Mouse (Mus musculus) intestine, embryonic 16.5 days (tissue): ENCODE measurements around the gene Usp15. TPM values are rescaled to one million over a fixed set of nuclear protein-coding genes. Genes with fewer than 3 reads are reported as not detected.

Experiments
- ATAC-seq: fragments of 200-750 bp; cut with Nextera tagmentation; 2 replicates; pipeline ENCODE4 v1.8.0; 2017; ENCODE audit warnings: moderate TSS enrichment, moderate library complexity
- H3K27ac ChIP-seq: fragments of 300-500 bp; sonication (generic); 2 replicates; pipeline ENCODE4 v1.5.1; 2014; ENCODE audit warnings: mild to moderate bottlenecking, low read length
- H3K27me3 ChIP-seq: fragments of 300-500 bp; sonication (generic); replicated peaks from 2 replicates; pipeline ENCODE4 v1.6.1; 2014; ENCODE audit warnings: low read length, control low read depth, mixed read lengths; ENCODE audit not compliant: control insufficient read depth, insufficient read depth
- H3K36me3 ChIP-seq: fragments of 300-500 bp; sonication (generic); 2 replicates; pipeline ENCODE4 v1.6.1; 2014; ENCODE audit warnings: low read length, control low read depth; ENCODE audit not compliant: control insufficient read depth, insufficient read depth
- H3K4me1 ChIP-seq: fragments of 300-500 bp; sonication (generic); 2 replicates; pipeline ENCODE4 v1.6.1; 2014; ENCODE audit warnings: low read length, control low read depth, mixed read lengths; ENCODE audit not compliant: control insufficient read depth, insufficient read depth
- H3K4me2 ChIP-seq: fragments of 300-500 bp; sonication (generic); 2 replicates; pipeline ENCODE4 v1.6.1; 2014; ENCODE audit warnings: low read depth, low read length, control low read depth
- H3K4me3 ChIP-seq: fragments of 300-500 bp; sonication (generic); 2 replicates; pipeline ENCODE4 v1.5.1; 2014; ENCODE audit warnings: mild to moderate bottlenecking, low read length
- H3K9ac ChIP-seq: fragments of 300-500 bp; sonication (generic); 2 replicates; pipeline ENCODE4 v1.6.1; 2014; ENCODE audit warnings: low read depth, low read length
- H3K9me3 ChIP-seq: fragments of 300-500 bp; sonication (generic); 2 replicates; pipeline ENCODE4 v1.6.1; 2016; ENCODE audit warnings: low read length, control low read depth; ENCODE audit not compliant: control insufficient read depth
- WGBS: fragments of 180-500 bp; shearing (Covaris S2); extraction: QIAGEN DNeasy Blood & Tissue Kit; methylation state at CpG from one replicate; pipeline ENCODE4 v1.1.7; 2014; 5-methylcytosine and 5-hydroxymethylcytosine counted together
- polyA plus RNA-seq: library from polyadenylated mRNA; unstranded; fragments of >200 nt; fragmentation: Nextera tagmentation; extraction: Ambion mirVana; gene quantifications from 2 replicates; pipeline ENCODE4 v1.2.1, GENCODE M21; 2015

Gene Usp15
- polyA plus RNA-seq, 1 experiment from 2014 or later, result 65.9 TPM

DNA sequence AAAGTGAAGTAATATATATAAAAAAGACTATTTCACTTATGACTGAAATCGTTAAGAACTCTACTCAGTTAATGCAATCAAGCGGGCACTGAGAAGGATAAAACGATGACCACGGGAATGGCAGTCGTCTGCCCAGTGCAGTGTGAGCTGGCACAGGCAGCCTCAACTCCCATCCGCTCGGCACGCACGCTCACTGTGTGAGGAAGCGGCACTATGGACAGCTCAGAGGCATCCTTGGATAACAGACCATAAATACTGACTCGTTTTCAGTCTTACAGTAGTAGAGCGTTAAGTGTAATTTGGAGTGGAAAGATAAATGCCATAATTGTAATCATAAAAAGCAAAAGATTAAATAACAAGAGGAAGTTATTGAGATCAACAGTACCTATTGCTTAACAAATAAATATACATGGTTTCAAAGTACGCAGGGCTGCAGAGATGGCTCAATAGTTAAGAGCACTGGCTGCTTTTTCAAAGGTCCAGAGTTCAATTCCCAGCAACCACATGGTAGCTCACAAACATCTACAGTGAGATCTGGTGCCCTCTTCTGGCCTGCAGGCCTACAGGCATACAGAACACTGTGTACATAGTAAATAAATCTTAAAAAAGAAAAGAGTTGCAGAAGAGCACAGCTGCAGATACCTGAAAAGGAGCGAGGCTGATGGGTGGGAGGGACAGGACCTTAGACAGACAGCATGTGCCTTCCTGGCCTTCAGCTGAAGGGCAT is 76.0 kb downstream of the Usp15 start:
- Histone ChIP-seq H3K4me1 (no peaks in the 10 kb centered on the region), H3K4me2 (no peak overlapping the region), H3K9ac (no peak overlapping the region), H3K27me3 (no peaks in the 10 kb centered on the region), H3K36me3 (peaks cover 3% of the 10 kb centered on the region; the same call in 1 of the 2 replicates), H3K27ac (no peak overlapping the region), H3K4me3 (no peak overlapping the region), H3K9me3 (no peaks in the 10 kb centered on the region)
- peak; percentile 92 for ATAC-seq
- 85% methylated on average over 14 of the region's 14 CpGs for WGBS

GRCm38 (mm10) chr10:123116861-123117260 is 79.9 kb downstream of the Usp15 start:
- Histone ChIP-seq H3K9me3 (no peaks in the 10 kb centered on the region), H3K27ac (no peak overlapping the region), H3K4me3 (no peak overlapping the region), H3K36me3 (0 out of 2 replicates have a peak, but pooled peaks cover 3% of the 10 kb centered on the region), H3K27me3 (no peaks in the 10 kb centered on the region), H3K9ac (no peak overlapping the region), H3K4me1 (no peaks in the 10 kb centered on the region), H3K4me2 (no peak overlapping the region)
- 79% methylated on average over 14 of the region's 14 CpGs for WGBS
- ATAC-seq, result no peak

DNA sequence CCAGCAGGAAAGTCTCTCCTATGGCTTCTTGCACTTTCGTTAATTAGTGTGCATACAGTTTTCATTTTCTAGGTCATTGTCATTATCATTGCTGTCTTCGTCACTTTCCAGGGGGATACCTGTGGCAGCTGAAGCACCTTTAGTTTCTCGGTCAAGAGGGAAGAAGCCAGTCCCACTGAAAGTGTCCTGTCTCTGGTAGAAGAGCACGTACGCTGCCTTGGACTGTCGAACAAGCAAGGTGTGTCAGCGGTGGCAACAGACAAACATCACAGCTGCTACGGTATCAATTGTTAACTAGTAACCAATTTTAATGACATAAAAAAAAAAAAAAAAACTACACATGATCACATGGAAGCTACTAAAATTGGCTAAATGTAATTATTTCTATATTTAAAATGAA is 83.3 kb downstream of the Usp15 start:
- ATAC-seq, result no peak
- no peak overlapping the region for H3K4me3 ChIP-seq
- no peak overlapping the region for H3K9ac ChIP-seq
- no peak overlapping the region for H3K27ac ChIP-seq
- no peaks in the 10 kb centered on the region for H3K9me3 ChIP-seq
- no peaks in the 10 kb centered on the region for H3K4me1 ChIP-seq
- no peaks in the 10 kb centered on the region for H3K27me3 ChIP-seq
- WGBS, result 86% methylated on average over 8 of the region's 8 CpGs
- no peak overlapping the region for H3K4me2 ChIP-seq
- H3K36me3 ChIP-seq, result 0 out of 2 replicates have a peak, but pooled peaks cover 3% of the 10 kb centered on the region

- no peaks in the 10 kb centered on the region for H3K27me3 ChIP-seq
- H3K36me3 ChIP-seq, result 0 out of 2 replicates have a peak, but pooled peaks cover 3% of the 10 kb centered on the region
- no peaks in the 10 kb centered on the region for H3K9me3 ChIP-seq
- WGBS, result 88% methylated on average over 9 of the region's 9 CpGs
- no peak overlapping the region for H3K9ac ChIP-seq
- no peaks in the 10 kb centered on the region for H3K4me1 ChIP-seq
- no peak overlapping the region for H3K4me2 ChIP-seq
- H3K27ac ChIP-seq, result no peak overlapping the region
- no peak for ATAC-seq
- H3K4me3 ChIP-seq, result no peak overlapping the region
Observed at GRCm38 (mm10) chr10:123112787-123113168, 84.0 kb downstream of the Usp15 start.

DNA sequence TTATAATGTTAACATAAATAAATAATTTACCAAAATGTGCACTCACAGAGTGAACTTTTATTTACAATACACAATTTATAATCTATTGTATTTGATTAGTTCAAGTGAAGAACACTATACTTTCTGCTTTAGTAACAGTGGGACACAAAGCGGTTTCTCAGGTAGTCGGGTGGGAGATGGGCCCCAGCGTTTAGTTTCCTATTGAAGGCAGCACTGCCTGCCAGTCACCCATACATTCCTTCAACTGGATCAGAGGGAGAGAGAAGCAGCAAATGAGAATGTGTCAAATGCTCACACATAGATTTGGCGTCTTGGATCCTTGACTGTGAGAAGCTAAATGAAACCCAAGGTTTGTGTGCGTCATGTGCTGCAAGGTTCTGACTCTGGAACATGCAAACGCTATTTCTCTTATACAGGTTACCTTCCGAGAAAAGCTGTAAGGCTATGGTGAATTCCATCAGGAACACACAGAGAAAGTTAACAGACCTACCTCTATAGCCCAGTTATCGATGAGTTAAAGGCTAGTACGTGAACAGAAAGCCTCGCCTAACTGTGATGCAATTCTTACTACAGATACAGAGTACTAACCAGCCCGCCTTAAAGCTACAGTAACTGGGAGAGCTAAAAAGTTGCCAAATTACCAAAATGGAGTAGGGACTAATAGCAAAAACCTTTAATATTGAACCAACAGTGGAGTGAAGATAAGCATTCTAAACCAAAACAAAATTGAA is 84.6 kb downstream of the Usp15 start:
- ATAC-seq, result no peak
- H3K4me3 ChIP-seq, result no peak overlapping the region
- WGBS, result 83% methylated on average over 11 of the region's 11 CpGs
- 0 out of 2 replicates have a peak, but pooled peaks cover 3% of the 10 kb centered on the region for H3K36me3 ChIP-seq
- H3K9me3 ChIP-seq, result no peaks in the 10 kb centered on the region
- no peaks in the 10 kb centered on the region for H3K4me1 ChIP-seq
- H3K27ac ChIP-seq, result no peak overlapping the region
- H3K27me3 ChIP-seq, result no peaks in the 10 kb centered on the region
- H3K9ac ChIP-seq, result no peak overlapping the region
- H3K4me2 ChIP-seq, result no peak overlapping the region

DNA sequence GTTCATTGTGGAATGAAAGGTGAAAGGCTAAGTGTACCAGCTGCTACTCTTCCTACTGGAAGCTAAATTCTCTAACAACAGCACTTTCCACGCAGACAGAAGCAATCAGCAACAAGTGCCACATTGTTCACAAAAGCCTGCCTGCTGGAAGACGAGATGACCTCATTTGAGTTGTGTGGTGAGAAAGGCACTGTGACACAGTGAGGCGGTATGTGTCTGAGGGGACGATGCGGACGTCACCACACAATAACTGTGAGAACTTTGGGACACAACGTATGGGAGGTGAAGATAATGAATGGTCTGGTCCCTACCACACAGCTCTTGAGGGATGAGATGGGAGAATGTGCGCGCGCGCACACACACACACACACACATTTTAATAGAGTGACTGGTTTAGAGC is 86.2 kb downstream of the Usp15 start:
- no peaks in the 10 kb centered on the region for H3K27me3 ChIP-seq
- no peak overlapping the region for H3K27ac ChIP-seq
- no peaks in the 10 kb centered on the region for H3K4me1 ChIP-seq
- WGBS, result 83% methylated on average over 11 of the region's 11 CpGs
- H3K4me2 ChIP-seq, result no peak overlapping the region
- H3K9me3 ChIP-seq, result no peaks in the 10 kb centered on the region
- H3K36me3 ChIP-seq, result 0 out of 2 replicates have a peak, but pooled peaks cover 3% of the 10 kb centered on the region
- no peak overlapping the region for H3K9ac ChIP-seq
- peak; percentile 36 for ATAC-seq
- no peak overlapping the region for H3K4me3 ChIP-seq

- H3K9ac ChIP-seq, result no peak overlapping the region
- no peak for ATAC-seq
- 67% methylated on average over 1 of the region's 1 CpGs for WGBS
Observed at GRCm38 (mm10) chr10:123108527-123108926, 88.3 kb downstream of the Usp15 start.

DNA sequence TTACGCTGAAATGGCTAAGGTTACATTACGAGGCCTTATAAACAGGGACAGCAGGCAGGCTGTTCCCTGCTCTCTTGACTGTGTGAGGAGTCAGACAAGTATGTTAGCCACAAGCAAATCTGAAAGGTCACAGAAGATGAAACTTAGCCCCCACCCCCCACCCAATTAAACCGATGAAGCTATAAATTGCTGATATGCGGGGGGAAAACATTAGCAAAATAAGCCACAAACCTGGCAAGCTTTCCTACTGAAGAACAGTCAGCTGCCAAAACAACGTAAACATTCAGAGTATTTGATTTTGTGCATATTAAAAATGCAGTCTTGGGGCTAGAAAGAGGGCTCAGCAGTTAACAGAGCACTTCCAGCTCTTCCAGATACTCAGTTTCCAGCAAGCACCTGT is 88.7 kb downstream of the Usp15 start:
- no peak overlapping the region for H3K4me2 ChIP-seq
- no peaks in the 10 kb centered on the region for H3K9me3 ChIP-seq
- H3K27ac ChIP-seq, result no peak overlapping the region
- no peaks in the 10 kb centered on the region for H3K27me3 ChIP-seq
- no peak for ATAC-seq
- H3K4me3 ChIP-seq, result no peak overlapping the region
- no peaks in the 10 kb centered on the region for H3K36me3 ChIP-seq
- WGBS, result 78% methylated on average over 5 of the region's 5 CpGs
- H3K9ac ChIP-seq, result no peak overlapping the region
- no peaks in the 10 kb centered on the region for H3K4me1 ChIP-seq

More at GRCm38 (mm10) chr10:123108527-123108926, 88.3 kb downstream of the Usp15 start:
- H3K27me3 ChIP-seq, result no peaks in the 10 kb centered on the region
- H3K27ac ChIP-seq, result no peak overlapping the region
- H3K4me1 ChIP-seq, result no peaks in the 10 kb centered on the region
- no peaks in the 10 kb centered on the region for H3K36me3 ChIP-seq
- H3K9me3 ChIP-seq, result no peaks in the 10 kb centered on the region
- H3K4me3 ChIP-seq, result no peak overlapping the region
- no peak overlapping the region for H3K4me2 ChIP-seq

DNA sequence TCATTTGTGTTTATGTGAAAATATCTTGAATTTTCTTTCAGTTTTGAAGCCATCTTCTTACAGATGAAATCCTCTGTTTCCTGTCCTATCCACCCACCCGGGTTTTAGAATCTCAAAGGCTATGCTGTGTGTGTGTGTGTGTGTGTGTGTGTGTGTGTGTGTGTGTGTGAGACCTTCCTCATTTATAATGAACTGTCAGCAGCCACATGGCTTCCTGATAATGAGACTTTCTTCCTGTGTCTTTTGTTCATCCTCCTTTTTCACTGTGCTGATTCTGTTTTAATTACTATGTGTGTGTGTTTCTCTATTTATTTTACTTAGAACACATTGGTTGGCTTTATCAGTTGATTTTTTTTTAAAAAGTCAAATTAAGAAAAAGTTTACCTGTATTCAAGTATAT is 95.5 kb downstream of the Usp15 start:
- ATAC-seq, result no peak
- 60% methylated on average over 1 of the region's 1 CpGs for WGBS

More for the DNA sequence above, 95.5 kb downstream of the Usp15 start:
- Histone ChIP-seq H3K36me3 (no peaks in the 10 kb centered on the region), H3K4me2 (no peak overlapping the region), H3K4me3 (no peak overlapping the region), H3K9me3 (no peaks in the 10 kb centered on the region), H3K27me3 (no peaks in the 10 kb centered on the region), H3K4me1 (no peaks in the 10 kb centered on the region), H3K9ac (no peak overlapping the region), H3K27ac (no peak overlapping the region)
